In the genomic region with DNA sequence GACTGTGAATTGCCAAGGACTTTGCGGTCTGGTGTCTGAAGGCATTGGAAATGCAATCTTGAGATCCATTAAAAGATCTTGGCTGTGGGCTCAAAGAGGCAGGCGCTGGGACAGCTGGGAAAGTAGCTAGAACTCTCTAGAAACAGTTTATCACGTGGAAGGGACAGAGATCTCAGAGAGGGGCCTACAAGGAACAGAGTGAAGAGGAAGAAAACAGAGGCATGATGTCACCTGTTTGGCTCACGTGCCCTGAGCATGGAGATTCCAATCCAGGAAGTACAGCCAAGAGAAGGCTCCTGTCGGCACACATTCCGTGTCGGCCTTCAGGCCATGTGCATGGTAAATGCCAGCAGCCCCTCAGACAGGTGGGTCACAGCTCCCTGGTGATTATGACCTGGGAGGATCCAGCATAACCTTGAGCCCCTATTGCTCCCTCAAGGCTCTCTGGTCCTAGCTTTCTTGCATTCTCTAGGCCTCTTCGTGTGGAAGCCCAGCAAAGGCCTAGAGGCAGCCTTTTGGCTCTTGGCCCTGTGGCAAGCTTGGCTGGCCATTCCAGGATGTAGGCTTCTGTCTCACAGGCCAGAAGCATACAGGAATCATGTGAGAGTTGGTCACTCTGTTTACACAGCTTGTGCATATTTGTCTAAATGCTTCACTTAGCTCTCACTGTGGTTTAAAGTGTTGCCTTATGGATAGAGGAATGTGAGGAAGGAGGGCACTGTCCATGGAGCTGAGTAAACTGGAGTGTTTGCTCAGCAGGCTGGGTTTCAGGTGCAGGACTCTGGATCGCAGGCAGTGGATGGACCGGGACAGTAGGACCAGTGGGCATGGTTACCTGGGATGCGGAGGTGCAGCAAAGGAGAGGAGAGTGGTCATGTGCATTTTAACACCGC, we compare ENCODE assay signal across 10 mouse cellular contexts. TPM values are rescaled to one million over a fixed set of nuclear protein-coding genes. Genes with fewer than 3 reads are reported as not detected.
A peak's percentile ranks its signal among the peaks of the same experiment; 100 is the strongest.
DNase-seq lines count a peak whose midpoint lies in the region; ATAC-seq and TF ChIP-seq lines count a peak whose summit lies in the region.
"Had no signal": no experiment of that assay in that cellular context is flagged by ENCODE, and none has a peak within 500 bp of the region (broad histone marks: within the 10 kb centered on the region; RNA-seq: fewer than 3 reads in every experiment).

No protein-coding gene starts in this region.

- intact Hi-C loops in gastrocnemius, adult 2 months (cut with DNase I), result no loop called here
- intact Hi-C loops in gastrocnemius, postnatal 14 days (cut with DNase I; ENCODE audit: low total_unique reads), result no loop called here

- H3K4me1 ChIP-seq in intestine, embryonic 16.5 days (ENCODE audit: control insufficient read depth, insufficient read depth, low read length), result 0 out of 2 replicates have a peak, but pooled peaks cover 5% of the 10 kb centered on the region

- no peaks in the 10 kb centered on the region for H3K36me3 ChIP-seq in C2C12 (ENCODE audit: control insufficient read depth, insufficient read depth)
- H3K36me3 ChIP-seq in intestine, embryonic 16.5 days (ENCODE audit: control insufficient read depth, insufficient read depth, low read length), result no peaks in the 10 kb centered on the region
- H3K36me3 ChIP-seq: embryonic facial prominence, embryonic 12.5 days; midbrain, embryonic 13.5 days had no signal

- peak; percentile 29 for ATAC-seq in intestine, embryonic 16.5 days
- ATAC-seq in monocyte, adult 5-6 weeks (replicated peaks; ENCODE audit: insufficient number of reproducible peaks, low FRiP score, low TSS enrichment, poor library complexity, severe bottlenecking), result no peak
- ATAC-seq: midbrain, embryonic 13.5 days had no signal

- peak overlapping the region; percentile 18 for H3ac ChIP-seq in C2C12 (ENCODE audit: control insufficient read depth, insufficient read length, low read depth)

- H3K9me3 ChIP-seq in intestine, embryonic 16.5 days (ENCODE audit: control insufficient read depth, low read length), result no peaks in the 10 kb centered on the region
- H3K9me3 ChIP-seq: embryonic facial prominence, embryonic 12.5 days; midbrain, embryonic 13.5 days had no signal

- H3K4me3 ChIP-seq in gastrocnemius, adult 2 months, result no peak overlapping the region
- H3K4me3 ChIP-seq in C2C12 (ENCODE audit: insufficient read depth, poor library complexity, severe bottlenecking), result no peak overlapping the region
- no peak overlapping the region for H3K4me3 ChIP-seq in intestine, embryonic 16.5 days (ENCODE audit: low read length)
- H3K4me3 ChIP-seq: embryonic facial prominence, embryonic 12.5 days; midbrain, embryonic 13.5 days had no signal

- H3K27me3 ChIP-seq in C2C12 (ENCODE audit: control insufficient read depth, insufficient read depth, insufficient read length), result no peaks in the 10 kb centered on the region
- H3K27me3 ChIP-seq in intestine, embryonic 16.5 days (replicated peaks; ENCODE audit: control insufficient read depth, insufficient read depth, low read length), result 0 out of 2 replicates have a peak, but pooled peaks cover 3% of the 10 kb centered on the region

- H3K79me2 ChIP-seq in C2C12 (ENCODE audit: control insufficient read depth, insufficient read depth), result no peaks in the 10 kb centered on the region

- H3K79me3 ChIP-seq in C2C12 (ENCODE audit: low read depth), result no peaks in the 10 kb centered on the region

- H3K9ac ChIP-seq in intestine, embryonic 16.5 days (ENCODE audit: low read depth, low read length), result no peak overlapping the region
- H3K9ac ChIP-seq: embryonic facial prominence, embryonic 12.5 days; midbrain, embryonic 13.5 days had no signal

- H3K4me2 ChIP-seq in intestine, embryonic 16.5 days (ENCODE audit: low read depth, low read length), result no peak overlapping the region
- H3K4me2 ChIP-seq: embryonic facial prominence, embryonic 12.5 days; midbrain, embryonic 13.5 days had no signal

- TF ChIP-seq CTCF in gastrocnemius, adult 2 months (IDR thresholded peaks at IDR 0.05), result no peak
- TF ChIP-seq CTCF in C2C12 (IDR thresholded peaks at IDR 0.05; ENCODE audit: control insufficient read depth, insufficient read depth, insufficient read length), result no peak

- H3K27ac ChIP-seq in gastrocnemius, adult 2 months, result peak overlapping the region; percentile 85
- H3K27ac ChIP-seq in intestine, embryonic 16.5 days (ENCODE audit: low read length), result peak overlapping the region; percentile 25; the same call in 1 of the 2 replicates
- H3K27ac ChIP-seq: embryonic facial prominence, embryonic 12.5 days; midbrain, embryonic 13.5 days had no signal

- 69% methylated on average over 12 of the region's 12 CpGs for WGBS in intestine, embryonic 16.5 days

- DNase-seq in gastrocnemius, adult 2 months, result peak; percentile 58
- no peak for DNase-seq in gastrocnemius, postnatal 14 days
- peak; percentile 64 for DNase-seq in lung, postnatal 10 days
- no peak for DNase-seq in frontal cortex, postnatal 36 days (ENCODE audit: low spot score in 2 of 2)
- no peak for DNase-seq in layer of hippocampus, postnatal 36 days

TF ChIP-seq in C2C12, 6 proteins besides CTCF, POLR2A, EP300 and RAD21:
- TF ChIP-seq FOSL1 (IDR thresholded peaks at IDR 0.05; ENCODE audit: insufficient read depth, low read length, poor library complexity, severe bottlenecking) (no peak), CEBPB (IDR thresholded peaks at IDR 0.05; ENCODE audit: low read depth) (no peak), MYOD1 (IDR thresholded peaks at IDR 0.05; ENCODE audit: control insufficient read depth, insufficient read length, low read depth) (no peak), MAX (IDR thresholded peaks at IDR 0.05) (peak; percentile 40), USF1 (IDR thresholded peaks at IDR 0.05; ENCODE audit: low read depth) (peak; percentile 13)

RNA-seq across cellular contexts. Expression of gene Myo5c, which starts 4.8 kb away (rescaled TPM):
- 10 to 100 TPM; 10.8 to 13.6 TPM for total RNA-seq in gastrocnemius, adult 2 months (2021)
- total RNA-seq in gastrocnemius, postnatal 14 days (2021), result 1 to 10 TPM; 5.9 to 9.6 TPM
- polyA plus RNA-seq in C2C12 (2012; fragmentation: generic; extraction: Trizol), result 0.01 TPM
- polyA plus RNA-seq in intestine, embryonic 16.5 days (2015; fragmentation: Nextera tagmentation; extraction: Ambion mirVana), result 4.4 and 5.0 TPM in 2 replicates
- total RNA-seq in monocyte, adult 5-6 weeks (2017), result 0.29 TPM in 1 of 3 replicates, not detected in the others
- total RNA-seq in layer of hippocampus, postnatal 36 days (2021), result under 1 TPM; 0.50 to 0.53 TPM

Comparison
In these comparisons a context has a peak if more than half of its experiments do, and no peak if none do; other contexts are left out.
1. DNase-seq: peak in gastrocnemius, adult 2 months (single experiment) and lung, postnatal 10 days (single experiment); none in gastrocnemius, postnatal 14 days (single experiment), frontal cortex, postnatal 36 days (0 of 2) and layer of hippocampus, postnatal 36 days (0 of 2).